Mouse (Mus musculus): ENCODE results near the gene Atp2a1.
A peak's percentile ranks its signal among the peaks of the same experiment; 100 is the strongest.
"Not testable (repeated sequence)": the region's sequence is repeated elsewhere in the genome, so short reads cannot be mapped to it uniquely, and the experiment has no call there.

Gene Atp2a1

DNA sequence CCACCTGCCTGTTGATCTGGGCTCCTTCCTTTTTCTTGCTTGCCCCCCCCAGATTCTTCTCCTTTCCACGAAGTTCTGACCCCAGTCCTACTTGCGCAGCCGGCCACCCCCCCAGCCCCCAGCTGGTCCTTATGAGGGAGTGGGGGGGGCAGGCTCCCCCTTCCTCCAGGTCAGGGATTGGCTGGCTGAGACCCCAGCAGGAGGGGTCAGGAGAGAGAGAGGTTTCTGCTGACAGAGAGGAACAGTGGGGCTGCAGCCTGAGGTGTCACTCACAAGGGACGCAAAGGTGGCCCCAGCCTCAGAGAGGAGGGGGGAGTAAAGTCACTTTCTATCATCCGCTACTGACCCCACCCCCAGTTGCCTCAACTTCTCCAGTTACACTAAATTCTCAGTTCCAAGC is at the start of gene Atp2a1:
Atp2a1 (minus strand) TSS at position 105 of the 400 bp plus-strand sequence.
- DNase-seq (ENCODE audit: low spot score in 2 of 2): no peak

- DNase-seq (ENCODE audit: low spot score in 2 of 2): peak in 1 of 2 experiments; percentile 40
Observed at GRCm38 (mm10) chr7:126511287-126511686, 48.4 kb upstream of the Atp2a1 start.

- DNase-seq (ENCODE audit: low spot score in 2 of 2): peak in 1 of 2 experiments; percentile 54
Observed at GRCm38 (mm10) chr7:126507126-126507778, 44.3 kb upstream of the Atp2a1 start.

DNA sequence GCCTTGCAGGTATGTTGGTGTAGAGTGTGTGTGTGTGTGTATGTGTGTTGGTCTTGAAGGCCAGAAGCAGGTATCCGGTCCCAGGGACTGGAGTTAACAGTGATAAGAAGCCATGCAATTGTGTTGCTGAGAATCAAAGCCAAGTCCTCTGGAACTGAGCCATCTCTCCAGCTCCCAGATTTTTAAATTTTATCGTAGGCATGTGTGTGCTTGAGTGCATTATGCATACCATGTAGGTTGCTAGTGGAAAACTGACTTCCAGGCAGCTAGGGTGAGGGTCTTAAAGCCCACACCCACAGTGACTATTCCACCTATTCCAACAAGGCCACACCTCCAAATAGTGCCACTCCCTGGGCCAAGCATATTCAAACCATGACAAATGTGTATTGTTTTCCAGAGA is 42.0 kb upstream of the Atp2a1 start:
- DNase-seq (ENCODE audit: low spot score in 2 of 2): peak in 1 of 2 experiments; percentile 28

- DNase-seq (ENCODE audit: low spot score in 2 of 2): peak; percentile 99
Observed at GRCm38 (mm10) chr7:126503273-126503878, 40.5 kb upstream of the Atp2a1 start, which contains the start of gene Atxn2l. TSS of gene Atxn2l (minus strand) at chr7:126503437.

DNA sequence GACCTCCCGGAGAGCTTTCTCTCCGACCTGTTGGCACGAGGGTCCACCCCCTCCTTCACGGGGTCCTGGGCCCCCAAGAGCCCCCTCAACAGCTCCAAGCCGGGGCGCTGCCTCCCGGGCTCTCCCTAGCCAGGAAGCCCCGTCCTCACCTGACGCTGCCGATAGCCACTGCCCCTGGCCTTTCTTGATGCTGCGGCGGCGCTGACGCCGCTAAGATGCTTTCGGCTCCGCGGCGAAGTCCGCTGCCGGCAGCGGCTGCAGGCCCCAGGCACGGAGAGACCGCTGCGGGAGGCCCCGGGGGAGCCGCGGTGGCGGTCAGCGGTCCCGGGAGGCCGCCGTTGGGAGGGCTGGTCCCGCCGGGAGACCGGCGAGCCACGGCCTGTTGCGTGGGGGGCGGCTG is 39.8 kb upstream of the Atp2a1 start:
- DNase-seq (ENCODE audit: low spot score in 2 of 2): no peak

GRCm38 (mm10) chr7:126502023-126502741 is 39.3 kb upstream of the Atp2a1 start:
- DNase-seq (ENCODE audit: low spot score in 2 of 2): peak; percentile 89 to 92

DNA sequence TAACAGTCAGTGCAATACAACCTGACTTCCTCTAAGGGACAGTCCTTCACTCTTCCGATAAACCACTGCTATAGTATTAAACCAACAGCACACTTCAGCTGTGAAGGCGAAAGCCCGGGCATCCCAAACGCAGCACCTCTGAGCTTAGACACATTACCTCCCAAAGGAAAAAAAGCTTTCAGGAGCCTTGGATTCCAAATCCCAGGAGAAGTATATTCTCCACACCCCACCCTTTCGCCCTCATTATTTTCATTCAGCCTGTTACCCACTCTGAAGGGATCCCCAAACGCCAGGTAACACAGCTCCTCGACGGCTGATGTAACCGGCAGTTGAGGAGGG is 38.7 kb upstream of the Atp2a1 start:
- no peak for DNase-seq (ENCODE audit: low spot score in 2 of 2)

- DNase-seq (ENCODE audit: low spot score in 2 of 2): no peak
Observed at GRCm38 (mm10) chr7:126499416-126499815, 36.5 kb upstream of the Atp2a1 start.

- DNase-seq (ENCODE audit: low spot score in 2 of 2): no peak
Observed at GRCm38 (mm10) chr7:126497966-126498365, 35.1 kb upstream of the Atp2a1 start.

DNA sequence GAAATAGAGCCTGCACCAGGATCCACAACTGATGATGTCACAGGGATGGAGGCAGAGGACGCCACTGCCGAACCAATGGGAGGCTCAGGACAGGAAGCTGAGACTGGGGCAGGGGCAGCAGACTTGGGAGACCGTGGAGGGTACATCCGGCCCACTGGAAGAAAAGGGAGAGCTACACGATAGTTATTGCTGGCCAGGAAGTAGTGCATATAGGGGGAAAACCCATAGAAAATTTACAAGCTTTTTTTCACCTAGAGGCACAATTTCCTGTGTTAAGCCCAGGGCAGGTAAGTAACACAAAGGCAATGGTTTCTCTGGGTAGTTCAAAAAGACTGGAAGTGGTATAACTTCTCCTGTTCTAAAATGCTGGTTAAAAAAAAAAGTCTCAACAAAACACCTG is 33.6 kb upstream of the Atp2a1 start:
- DNase-seq (ENCODE audit: low spot score in 2 of 2): no peak

DNA sequence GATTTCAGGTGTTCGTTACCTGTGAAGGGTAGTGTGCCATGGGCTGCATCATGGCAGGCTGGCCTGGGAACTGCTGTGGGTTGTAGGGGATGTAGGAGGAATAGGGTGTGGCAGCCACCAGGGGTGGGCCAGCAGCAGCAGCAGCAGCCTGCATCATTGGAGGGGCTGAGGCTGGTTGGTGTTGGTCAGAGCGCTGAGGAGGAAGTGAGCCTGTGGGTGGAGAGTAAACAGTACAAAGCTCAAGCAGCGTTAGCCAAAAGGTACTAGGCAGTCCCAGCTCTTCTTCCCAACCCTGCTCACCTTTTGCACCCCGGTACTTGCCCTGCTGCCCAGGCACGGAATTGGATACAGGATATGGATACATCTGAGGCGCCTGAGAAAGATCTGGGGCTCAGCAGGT is 31.2 kb upstream of the Atp2a1 start:
- no peak for DNase-seq (ENCODE audit: low spot score in 2 of 2)

GRCm38 (mm10) chr7:126491973-126492372 is 29.1 kb upstream of the Atp2a1 start:
- no peak for DNase-seq (ENCODE audit: low spot score in 2 of 2)

GRCm38 (mm10) chr7:126491005-126491404 is 28.1 kb upstream of the Atp2a1 start:
- no peak for DNase-seq (ENCODE audit: low spot score in 2 of 2)

GRCm38 (mm10) chr7:126487617-126488385 is 24.9 kb upstream of the Atp2a1 start:
- not testable (repeated sequence) for DNase-seq (ENCODE audit: low spot score in 2 of 2)

DNA sequence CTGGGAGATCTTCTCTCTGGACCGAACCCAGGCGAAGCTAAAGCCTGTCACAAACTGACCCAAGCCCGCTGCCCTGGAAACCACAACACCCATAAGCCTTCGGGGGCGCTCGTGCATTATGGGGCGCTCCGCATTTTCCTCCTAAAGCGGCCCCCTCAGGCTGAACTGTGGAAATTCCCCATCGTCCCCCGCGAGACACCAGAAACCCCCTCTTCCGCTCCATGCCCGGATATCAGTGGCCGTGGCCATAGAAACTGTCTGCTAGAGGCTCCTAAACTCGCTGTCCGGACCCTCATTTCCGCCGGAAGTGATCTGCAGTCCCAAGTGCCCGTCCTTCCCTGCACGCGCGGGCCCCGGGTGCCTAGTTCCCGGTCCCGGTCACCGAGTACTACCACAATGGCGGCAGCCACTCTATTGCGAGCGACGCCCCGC is 24.2 kb upstream of the Atp2a1 start, which contains the start of gene Tufm:
Tufm (plus strand) TSS at position 310 of the 432 bp plus-strand sequence.
- DNase-seq (ENCODE audit: low spot score in 2 of 2): peak; percentile 95

DNA sequence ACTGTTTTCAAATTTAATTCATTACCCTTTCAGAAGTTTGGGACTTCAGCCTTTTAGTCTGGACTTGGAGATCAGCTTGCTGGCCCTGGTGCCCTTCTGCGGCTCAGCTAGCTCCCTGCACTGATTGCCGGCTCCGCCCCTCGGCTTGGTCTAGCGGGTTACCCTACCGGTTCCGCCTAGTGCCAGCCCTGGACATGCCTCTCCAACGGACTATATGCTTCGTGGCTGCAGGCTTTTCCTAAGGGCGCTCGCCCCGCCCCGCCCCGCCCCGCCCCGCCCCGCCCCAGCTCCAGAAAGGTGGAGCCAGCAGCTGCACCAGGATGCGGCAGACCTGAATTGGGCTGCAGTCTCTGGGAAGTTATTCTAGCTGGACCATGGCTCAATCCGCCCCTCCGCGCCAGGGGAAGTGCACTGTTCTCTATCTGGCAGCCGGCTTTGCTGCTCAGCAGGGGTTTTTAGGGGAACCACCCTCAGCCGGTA is 19.5 kb upstream of the Atp2a1 start:
- DNase-seq (ENCODE audit: low spot score in 2 of 2): peak; percentile 81

DNA sequence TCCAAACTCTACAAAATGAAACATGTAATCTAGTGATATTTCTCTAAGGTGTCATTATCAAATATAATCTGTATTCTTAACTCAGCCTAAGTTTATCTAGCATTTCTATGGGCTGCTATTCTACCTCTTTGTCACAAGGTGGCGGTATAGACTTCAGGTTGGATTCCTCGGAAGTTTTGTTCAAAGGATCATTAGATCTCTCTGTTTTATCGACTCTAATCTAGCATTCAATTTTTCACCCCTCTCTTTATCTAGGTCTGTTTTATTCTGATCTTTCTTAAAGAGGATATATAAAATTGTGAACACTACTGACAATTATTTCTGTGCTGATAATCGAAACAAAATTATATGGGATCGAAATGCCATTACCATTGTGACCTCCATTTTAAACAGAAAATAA is 18.8 kb upstream of the Atp2a1 start:
- no peak for DNase-seq (ENCODE audit: low spot score in 2 of 2)

DNA sequence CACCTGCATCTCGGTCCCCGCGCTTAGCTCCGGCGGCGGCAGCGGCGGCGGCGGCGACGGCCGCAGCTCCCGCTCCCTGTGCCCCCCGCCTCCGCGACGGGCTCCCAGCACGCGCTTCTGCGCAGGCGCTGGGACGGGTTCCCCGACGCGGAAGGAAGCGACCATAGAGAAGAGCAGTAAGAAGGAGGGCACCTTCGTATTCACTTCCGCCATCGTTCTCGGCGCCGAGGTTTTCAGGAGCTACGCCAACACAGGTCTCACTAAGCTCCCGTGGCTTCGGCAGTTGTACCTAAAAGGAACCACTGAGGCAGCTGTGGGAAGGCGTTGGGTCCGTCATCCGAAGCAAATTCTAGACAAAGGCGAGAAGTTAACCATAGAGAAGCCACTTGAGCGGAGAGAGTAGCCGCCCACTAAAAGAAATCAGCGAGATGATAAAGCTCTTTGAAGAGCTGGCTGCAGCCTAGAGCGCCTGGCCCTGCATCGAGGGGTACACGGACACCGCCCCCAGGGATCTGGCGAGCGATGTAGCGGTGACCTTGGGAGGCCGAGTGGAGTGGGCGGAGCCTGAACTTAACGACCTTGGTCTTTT is 12.2 kb upstream of the Atp2a1 start, which contains the start of gene Sh2b1:
Sh2b1 (minus strand) TSS at position 432 of the 589 bp plus-strand sequence.
- DNase-seq (ENCODE audit: low spot score in 2 of 2): peak; percentile 86 to 89

- no peak for DNase-seq (ENCODE audit: low spot score in 2 of 2)
Observed at GRCm38 (mm10) chr7:126474486-126474955, 11.6 kb upstream of the Atp2a1 start.

DNA sequence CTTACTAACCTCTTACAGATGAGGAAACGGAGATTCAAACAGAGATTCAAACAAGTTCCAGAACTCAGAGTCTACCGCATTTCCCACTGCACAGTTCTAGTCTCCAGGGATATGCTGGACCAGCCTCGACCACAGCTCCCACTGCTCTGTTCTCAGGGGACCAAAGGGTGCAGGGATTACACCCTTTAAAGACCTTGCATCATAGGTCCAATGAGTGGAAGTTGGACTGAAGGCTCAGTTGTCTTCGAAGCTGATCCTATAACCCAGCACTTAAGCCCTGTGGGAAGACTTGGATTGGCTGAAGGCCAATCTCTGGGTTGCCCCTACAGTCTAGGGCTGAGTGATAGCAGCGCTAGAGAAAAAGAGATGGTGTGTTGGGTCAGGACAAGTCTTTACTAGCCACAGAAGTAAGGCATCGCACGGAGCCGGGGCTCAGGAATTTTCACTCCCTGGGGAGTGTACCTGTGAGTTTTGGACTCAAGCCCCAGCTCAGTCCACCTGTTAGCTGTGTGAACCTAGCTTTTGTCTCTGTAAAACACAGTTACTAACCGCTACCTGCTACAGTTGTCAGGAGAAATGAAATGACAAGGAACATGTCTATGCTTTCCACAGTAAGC is 10.7 kb upstream of the Atp2a1 start:
- no peak for DNase-seq (ENCODE audit: low spot score in 2 of 2)
